Mouse (Mus musculus): ENCODE measurements at regions not wholly inside any gene's neighbourhood (a gene's known extent, or its start where the extent isn't known, plus 50 kb on each side); places are given as distances from the start of the nearest gene placed in this dataset.

DNA sequence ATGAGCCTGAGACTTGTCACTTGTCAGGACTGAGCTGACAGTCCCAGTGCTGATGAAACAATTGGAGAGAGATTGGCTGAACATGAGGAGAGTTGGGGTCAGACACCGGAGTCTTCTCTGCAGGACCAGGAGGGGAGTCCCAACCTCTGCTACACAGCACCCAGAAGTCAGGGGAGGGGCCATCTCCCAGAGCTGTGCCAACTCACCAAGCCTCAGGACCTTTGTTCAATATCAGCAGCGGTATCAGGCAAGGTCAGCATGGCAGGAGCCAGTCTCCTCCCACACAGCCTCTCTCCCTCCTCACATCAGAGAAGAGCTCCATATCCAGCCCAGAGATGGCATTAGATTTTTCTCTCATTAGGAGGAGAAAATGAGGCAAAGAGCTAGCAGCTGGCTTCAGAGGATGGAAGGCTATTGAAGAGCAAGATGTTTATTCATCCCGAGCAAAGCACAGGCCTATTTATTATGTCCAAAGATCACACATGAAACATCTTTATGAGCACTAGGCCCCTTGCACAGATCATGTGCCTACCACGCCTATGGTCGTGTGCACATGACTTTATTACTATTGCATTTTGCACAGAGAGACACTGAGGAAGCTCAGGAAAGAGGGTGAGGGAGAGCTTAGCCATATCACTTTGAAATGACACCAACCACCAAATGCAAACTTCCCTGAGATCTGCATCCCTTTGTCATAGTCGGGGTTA is 532.9 kb downstream of the Tshz3 start:
- no peak for DNase-seq (ENCODE audit: low read depth)

DNA sequence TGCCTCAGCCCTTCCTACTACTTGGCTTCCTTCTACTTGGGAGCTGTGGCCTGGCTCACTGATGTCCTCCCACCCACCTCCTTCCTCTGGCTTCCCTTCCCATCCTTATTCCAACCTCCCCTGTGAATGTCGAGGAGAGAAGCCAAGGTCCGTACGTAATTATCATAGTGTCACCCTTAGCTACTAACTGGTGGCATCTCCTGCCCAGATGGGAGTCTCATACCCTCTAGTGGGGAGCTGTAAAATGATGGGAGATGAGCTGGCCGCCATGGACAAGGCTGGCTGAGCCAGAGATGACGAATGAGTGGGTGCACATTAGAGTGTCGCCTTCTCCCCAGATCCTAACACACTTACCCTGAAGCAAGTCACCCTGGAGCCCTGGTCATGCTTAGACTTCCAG is 532.6 kb downstream of the Zfp536 start:
- no peak for DNase-seq (ENCODE audit: low read depth)

DNA sequence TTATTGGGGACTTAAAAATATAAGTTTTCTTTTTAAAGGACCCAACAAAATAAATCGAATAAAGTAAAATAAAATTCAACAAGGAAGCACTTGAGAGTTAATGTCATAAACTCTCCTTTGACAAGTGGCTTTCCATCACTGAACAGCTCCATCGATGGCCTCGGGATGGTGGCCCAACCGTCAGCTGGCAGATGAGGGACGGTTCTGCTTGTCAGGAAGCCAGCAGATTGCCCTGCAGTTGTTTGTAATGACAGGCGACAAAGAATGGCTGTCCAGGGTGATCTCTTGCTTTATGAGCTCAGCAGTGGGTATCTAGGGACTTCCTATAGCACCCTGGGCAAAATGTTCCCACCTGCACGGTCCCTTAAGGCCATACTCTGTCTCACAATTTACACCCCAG is 531.7 kb downstream of the Zfp536 start:
- DNase-seq (ENCODE audit: low read depth), result no peak

DNA sequence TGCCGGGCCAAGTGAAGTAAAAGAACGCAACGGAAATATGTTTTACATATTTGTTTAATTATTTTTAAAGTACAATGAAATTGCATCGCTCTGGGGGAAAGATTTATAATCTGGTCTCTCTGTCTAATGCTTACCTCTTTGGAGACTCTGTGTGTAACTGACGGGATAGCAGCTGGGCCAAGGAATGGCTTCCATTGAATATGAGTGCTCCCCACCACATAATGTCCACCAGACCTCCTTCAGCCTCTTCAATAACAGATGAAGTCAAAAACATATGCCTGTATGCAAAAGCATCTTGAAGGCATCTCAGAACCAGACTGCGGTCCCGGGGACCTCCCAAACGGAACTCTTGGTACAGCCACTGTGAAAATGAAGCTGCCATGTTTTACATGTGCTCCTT is 531.0 kb downstream of the Zfp536 start:
- no peak for DNase-seq (ENCODE audit: low read depth)

DNA sequence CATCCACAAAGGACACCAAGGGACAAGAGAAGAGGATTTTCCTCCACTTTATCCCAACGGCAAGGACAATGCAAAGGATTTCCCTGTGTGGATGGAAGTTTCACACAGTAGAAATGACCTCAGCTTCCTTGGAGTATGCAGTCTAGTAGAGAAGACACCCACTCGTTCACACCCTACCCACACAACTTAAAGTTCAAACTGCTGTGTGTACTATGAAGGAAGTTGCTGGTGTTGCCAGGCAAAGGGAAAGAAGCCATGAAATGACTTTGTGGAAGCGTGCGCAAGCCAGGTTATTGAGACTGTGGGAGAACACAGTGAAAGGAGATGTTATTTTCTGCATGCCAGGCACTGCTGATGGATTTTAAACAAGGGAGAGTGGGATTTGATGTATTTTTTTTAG is 527.3 kb downstream of the Zfp536 start:
- DNase-seq (ENCODE audit: low read depth), result no peak

DNA sequence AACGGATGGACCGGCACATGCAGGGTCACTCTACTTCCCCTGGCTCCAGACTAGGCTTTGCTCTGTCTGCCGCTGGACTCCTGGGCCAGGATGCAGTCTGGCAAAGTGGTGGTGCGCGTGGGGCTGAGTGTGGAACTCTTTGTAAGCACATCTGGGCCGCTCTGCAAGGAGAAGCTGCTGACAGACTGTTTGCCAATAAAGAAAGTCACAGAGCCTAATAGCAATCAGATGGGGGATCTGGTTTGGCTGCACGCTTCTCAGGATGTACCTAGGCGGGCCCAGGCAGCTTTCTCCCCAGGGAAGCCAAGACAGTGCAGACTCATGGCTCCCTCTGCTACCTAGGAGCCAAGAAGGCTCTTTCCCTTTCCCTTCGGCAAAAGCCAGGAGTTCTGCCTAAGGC is 519.0 kb downstream of the Zfp536 start:
- no peak for DNase-seq (ENCODE audit: low read depth)

DNA sequence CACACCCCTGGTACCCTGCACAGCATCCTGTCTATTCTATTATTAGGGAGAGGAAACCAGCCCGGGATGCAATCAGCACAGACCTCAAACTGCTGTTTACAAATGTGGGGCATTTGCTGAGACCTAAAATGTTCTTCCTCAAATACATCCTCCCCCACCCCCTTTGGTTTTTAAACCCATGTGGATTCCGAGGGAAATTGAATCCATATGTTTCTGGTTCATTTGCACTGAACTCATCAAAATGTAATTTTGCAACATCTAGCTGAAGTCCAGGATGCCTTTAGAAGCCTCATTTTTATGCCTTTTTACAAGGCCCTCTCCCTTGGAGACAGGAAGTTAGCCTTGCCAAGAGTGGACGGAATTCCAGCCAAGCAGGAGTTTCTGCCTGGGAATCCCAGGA is 517.6 kb downstream of the Zfp536 start:
- DNase-seq (ENCODE audit: low read depth), result no peak

DNA sequence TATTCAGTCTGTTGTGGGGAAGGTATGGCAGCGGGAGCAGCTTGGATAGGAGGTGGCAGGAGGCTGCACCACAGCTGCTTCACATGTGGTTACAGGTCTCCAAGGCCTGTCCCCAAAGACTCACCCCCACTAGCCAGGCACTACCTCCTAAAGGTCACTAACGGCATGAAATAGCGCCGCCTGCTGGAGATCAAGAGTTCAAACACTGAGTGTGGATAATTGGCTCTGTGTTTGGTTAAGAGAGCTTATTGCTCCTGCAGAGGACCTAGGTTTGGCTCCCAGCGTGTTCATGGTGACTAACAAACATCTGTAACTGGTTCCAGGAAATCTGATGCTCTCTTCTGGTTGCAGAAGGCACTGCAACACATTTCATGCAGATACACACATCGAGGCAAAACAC is 514.1 kb downstream of the Zfp536 start:
- DNase-seq (ENCODE audit: low read depth), result no peak

DNA sequence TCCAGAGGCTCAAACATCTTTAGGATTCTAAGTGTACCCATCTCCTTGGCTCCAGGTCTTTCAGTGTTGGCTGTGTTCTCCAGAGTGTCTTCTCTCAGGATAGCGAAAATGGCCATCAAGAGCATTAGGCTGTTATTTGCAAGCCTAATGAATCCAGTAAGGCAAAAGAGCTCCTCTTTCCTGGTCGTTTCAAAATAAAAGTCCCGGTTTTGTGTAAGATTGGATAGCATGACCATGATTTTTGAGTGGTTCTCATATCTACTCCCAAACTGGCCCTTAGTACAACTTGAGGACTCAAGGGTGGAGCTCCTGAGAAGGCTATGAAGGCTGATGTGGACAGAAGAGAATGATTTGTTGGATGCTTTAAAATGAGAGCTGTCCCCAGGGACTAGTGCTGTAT is 510.6 kb downstream of the Zfp536 start:
- no peak for DNase-seq (ENCODE audit: low read depth)

DNA sequence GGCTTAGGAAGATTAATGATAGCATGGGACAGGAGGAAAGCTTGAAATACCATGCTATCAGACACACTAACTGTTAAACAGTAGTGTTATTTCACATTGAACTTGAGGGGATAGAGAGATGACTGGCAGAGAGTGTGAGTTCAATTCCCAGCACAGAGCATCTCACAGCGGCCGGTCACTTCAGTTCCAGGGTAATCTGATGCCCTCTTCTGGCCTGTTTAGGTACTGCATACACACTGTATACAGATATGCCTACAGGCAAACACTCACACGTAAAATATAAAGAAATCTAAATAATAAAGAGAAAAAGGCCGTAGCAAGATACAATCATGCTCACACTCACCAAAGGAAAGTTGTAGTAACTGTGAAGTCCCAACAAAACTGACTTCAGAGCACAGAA is 506.0 kb downstream of the Zfp536 start:
- DNase-seq (ENCODE audit: low read depth), result no peak

DNA sequence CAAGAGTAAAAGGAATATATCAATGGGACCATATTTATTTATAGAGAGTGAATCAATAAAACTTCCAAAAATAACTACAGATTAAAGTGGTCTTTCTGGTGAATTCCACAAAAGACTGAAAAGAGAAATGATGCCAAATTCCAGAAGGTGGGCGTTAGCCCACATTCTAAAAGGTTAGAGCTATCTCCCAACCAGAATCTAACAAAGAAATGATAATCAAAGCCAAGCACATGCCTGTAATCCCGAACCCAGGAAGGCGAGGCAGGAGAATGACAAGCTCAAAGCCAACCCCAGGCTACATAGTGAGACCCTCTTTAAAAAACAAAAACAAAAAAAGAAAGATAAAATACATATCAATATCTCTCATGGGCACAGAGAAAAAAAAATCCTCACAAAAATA is 502.6 kb downstream of the Zfp536 start:
- DNase-seq (ENCODE audit: low read depth), result no peak

DNA sequence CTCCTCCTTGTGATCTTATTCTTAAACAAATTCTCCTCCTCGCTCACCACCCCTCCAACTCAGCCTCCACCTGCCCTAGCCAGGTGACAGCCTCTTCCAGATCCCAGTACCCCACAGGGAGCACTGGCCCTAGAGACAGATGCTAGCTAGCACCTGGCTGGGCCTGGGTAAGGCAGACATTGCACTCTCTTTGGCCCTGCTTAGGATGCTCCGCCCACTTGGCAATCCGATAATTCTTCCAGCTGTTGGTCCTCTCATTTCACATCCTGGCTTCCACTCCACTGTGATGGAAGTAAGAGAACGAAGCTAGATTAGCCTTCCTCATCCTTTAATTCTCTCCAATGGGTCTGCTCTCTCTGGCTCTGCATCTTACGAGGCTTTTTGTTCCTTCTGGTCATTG is 483.4 kb downstream of the Zfp536 start:
- DNase-seq (ENCODE audit: low read depth), result no peak

DNA sequence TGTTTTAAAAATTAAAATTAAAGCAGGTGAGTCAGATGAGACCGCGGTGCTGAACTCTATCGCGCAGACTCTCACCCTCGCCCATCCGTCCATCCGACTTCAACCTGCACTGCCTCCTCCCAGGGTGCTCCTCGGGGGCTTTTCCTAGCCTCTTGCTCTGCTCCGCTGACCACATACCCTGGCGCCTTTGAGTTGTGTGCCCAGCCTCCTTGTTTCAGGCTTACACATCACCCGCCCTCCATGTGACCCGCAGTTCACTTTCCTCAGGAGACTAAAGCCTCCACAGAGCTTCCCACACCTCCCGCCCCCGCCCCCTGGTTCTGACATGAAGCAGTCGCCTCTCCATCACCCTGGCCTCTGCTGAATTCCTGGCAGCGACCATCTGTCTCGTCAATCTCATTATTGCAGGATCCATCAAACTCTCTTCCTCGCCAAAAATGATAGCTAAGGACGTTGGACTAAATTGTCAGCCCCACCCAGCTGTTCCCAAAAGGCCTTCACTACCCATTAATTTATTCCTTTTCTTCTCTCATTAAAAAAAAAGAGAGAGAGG is 482.9 kb downstream of the Zfp536 start:
- DNase-seq (ENCODE audit: low read depth), result no peak

DNA sequence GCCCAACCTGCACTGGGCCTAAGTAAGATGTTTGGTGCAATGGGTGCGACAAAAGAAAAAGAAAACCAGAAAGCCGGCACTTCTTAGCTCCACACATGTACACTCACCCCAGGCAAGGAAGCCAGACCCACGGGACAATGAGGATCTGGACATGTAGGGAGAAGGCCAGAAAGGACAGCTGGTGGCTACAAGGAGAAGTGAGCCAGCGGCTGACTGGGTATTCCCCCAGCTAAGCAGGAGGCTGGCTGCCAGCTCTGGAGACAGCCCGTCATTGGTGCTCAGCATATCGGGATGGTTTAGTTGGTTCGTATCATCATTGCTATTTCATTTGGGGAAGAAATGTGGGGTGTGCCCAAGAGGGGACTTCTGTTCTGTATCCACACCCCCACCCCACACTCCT is 481.7 kb downstream of the Zfp536 start:
- DNase-seq (ENCODE audit: low read depth), result no peak

DNA sequence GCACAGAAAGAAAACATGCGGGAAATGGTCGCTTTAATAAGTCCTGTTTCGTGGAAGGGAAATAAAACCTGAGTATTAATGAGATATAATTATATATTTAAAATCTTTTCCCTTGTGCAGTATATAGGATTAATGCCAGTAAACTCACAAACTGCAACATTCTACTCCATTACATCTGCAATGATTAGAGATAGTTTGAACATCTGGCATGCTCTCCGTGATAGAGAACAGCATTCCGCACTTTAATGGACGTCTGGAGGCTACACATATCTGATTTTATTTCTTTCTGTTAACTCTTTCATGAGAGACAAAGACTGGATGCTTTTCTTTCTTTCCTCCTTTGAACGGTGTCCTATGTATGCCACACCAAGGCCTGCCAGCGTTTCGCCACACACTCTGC is 480.9 kb downstream of the Zfp536 start:
- DNase-seq (ENCODE audit: low read depth), result no peak

DNA sequence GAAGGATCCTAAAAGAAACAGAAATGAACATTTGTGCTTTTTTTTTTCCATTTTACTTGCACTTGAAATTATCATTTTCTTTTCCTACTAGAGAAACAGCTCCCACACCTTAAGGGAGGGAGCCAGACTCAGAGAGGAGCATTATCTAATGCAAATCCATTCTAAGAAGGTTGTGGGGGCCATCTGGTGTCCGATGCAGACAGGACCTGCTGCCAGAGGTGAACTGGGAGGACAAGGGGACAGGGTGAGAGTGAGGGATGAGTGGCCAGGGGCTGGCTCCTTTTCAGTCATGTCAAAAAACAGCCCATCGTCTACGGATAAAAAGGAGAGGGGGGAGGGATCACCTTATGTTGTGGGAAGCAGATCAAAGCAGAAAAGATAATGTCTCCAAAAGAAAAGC is 474.6 kb downstream of the Zfp536 start:
- DNase-seq (ENCODE audit: low read depth), result no peak

DNA sequence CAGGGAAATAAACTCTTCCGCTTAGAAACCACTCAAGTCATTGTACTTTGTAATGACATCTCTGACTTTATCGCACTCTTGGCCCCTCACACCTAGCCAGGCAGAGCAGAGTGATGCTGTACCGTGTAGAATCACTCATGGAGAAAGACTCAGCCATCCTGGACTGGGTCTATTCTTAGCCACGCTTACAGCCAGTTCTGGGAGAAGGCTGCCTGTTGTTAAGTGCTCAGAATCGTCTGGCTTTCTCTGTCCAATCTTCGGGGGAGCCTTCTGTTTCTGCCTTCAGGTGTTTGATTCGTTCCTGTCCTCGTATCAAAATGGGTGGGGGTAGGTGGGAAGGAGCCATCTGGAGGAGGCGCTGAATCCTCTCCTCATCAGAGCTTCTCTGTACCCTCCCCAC is 468.0 kb downstream of the Zfp536 start:
- DNase-seq (ENCODE audit: low read depth), result no peak

DNA sequence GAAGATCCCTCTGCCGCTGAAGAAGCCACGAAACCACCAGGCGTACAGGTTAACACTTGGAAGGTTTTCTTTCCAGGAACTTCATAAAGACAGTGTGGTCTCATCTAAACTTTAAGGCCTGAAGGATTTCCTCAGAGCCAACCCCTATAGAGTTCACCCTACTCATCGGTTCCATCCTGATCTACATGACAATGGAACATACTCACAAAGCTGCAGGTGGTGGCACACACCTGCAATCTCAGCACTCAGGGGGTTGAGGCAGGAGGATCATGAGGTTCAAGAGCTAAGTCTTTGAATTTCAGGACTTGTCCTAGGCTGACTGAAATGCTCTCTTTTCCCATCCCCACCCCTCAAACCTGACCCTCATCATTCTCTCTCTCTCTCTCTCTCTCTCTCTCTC is 466.2 kb downstream of the Zfp536 start:
- DNase-seq (ENCODE audit: low read depth), result no peak

DNA sequence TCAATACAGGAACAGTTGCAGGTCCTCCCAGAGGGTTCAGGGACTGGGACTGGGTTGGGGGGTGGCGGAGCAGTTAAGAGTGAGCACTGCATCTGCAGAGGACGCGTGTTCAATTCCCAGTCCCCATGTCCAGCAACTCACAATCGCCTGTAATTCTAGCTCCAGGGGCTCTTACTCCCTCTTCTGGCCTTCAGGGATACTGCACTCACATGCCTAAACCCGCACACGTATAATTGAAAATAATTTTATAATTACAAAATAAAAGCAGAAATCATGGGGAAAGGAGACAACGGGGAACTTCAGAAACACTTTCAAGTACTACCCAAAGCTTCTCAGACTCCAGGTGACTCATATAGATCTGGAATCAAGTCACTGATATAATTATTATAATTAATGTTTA is 448.8 kb downstream of the Zfp536 start:
- DNase-seq (ENCODE audit: low read depth), result no peak

DNA sequence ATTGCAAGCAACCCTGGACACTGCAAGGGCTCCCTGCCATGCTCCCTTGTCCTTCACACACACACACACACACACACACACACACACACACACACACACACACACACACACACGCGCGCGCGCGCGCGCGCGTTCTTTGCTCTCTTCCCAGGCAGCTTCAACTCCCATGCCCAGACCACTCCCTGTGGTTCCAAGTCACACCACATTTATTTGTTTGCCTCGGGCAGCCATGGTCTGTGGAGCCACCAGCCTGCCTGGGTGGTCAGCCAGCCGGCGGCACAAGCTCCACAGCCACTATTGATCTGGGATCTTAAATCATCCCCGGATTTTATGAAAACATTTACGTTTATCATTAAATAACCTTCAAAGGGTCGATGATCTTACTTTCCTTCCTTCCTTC is 440.0 kb downstream of the Zfp536 start:
- DNase-seq (ENCODE audit: low read depth), result no peak

DNA sequence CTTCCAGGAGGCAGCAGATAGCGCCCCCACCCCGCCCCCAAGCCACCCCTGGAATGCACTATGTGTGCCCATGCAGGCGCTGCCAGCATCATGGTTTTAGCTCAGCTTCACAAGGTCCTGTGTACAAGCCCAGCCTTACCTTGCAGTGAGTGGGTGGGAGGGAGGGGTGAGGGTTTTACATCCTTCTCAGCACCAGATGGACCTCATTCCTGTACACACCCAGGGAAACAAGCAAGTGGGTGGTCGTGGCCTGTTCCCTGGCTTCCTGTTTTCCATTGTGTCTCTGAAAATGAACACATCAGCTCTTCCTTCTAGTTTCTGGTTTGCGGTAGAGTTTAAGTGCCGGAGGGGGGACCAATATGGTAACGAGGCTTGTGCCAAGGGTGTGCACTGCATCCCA is 438.2 kb downstream of the Zfp536 start:
- no peak for DNase-seq (ENCODE audit: low read depth)

DNA sequence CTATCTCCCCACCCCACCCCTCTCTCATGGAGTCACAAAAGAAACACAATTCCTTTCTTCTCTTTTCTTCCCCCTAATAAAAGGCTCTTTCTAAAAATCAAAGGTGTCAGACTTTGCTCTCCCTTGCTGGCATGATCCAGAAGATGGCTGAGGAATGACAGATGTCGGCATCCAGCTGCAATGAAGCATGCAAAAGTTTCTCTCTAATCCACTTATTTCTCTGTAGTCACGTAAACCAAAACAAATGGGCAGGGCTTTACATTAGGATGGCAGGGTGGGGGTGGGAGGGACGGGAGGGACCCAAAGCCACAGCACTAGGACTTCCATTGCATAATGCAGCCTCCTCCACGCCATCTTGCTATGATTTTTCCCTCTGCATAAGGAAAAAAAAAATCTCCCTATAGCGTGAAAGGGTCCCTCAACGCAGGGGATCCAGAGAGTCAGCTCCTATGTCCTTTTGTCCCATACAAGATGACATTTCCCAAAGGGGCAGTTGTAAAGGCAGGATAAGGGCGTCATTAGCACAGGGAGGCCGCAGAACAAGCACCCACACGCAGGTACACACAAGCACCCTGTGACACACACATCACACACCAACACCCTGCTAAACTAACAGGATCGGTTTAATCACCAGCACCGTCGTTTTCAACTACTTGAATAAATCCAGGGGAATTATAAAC is 437.1 kb downstream of the Zfp536 start:
- DNase-seq (ENCODE audit: low read depth), result no peak

DNA sequence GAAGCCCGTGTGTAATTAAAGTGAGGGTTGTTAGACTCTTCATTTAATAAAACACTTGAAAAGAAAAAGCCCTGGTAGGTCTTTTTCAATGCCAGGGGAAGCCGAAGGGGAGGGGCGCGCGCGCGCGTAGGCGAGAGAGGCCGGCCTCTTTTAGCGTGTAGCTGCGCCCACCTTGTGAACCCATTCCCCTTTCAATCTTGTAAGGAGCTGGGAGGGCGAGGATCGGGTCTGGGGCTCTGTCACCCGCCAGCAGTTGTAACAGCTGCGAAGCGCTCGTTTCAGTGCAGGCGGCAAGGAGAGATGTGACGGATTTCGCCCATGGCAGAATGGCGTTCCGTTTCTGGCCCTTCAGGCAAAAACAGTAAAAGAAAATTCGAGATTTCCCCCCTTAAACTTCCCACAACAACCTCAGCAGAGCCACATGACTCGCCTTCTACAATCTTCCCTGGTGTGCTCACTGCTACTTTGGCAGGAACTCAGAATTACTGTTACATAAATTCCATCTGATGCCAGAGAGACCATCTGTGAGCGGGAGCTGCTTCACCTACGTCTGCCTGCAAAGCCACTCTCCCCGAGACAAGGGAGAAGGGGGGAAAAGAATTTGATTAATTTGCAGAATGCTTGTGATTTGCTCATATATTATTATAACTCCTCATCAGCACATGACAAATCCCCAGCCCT is 436.4 kb downstream of the Zfp536 start:
- DNase-seq (ENCODE audit: low read depth), result no peak
